Mouse (Mus musculus): ENCODE measurements around the gene Nell2.
"Not testable (repeated sequence)": the region's sequence is repeated elsewhere in the genome, so short reads cannot be mapped to it uniquely, and the experiment has no call there.

The Nell2 gene

GRCm38 (mm10) chr15:95527948-95528861 lies at the start of gene Nell2:
Nell2 (minus strand) TSS chr15:95528559.
- no peak for DNase-seq (ENCODE audit: extremely low read depth, low read depth, low spot score)

DNA sequence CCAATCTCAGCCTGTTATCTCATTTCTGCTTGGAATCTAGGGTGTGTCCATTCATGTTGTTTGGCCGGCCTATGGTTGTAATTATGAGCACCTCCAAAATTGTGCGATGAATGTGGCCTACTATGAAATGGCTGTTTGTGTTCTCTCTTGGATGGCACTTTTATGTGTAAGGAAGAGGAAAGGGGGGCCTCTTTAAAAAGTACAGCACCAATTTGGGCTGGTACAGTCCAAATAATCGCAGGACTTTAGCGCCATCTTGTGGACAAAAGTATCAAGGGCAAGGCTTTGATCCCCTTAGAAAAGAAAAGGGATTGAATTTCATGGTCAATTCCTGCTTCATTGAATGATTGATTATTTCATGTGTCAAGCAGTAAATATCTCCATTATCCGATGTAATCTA lies 46.3 kb upstream of the Nell2 start:
- DNase-seq (ENCODE audit: extremely low read depth, low read depth, low spot score): no peak

DNA sequence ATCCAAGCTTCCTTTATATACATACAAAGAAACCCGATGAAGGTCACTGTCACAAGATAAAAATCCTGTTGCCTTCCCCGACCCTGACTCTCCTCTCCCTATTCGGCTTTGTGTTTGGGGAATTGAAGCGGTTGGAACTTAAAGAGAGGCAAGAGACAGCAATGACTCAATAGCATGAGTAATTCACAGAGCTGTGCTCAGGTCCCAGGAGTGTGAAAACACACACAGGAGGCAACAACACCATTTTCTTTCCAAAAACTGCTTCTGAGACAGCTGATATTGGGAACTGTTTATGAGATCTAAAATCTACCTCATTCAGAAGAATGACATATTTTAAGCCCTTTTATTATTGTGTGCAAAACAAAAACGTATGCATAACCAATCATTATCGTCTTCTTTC lies 41.2 kb upstream of the Nell2 start:
- no peak for DNase-seq (ENCODE audit: extremely low read depth, low read depth, low spot score)

- no peak for DNase-seq (ENCODE audit: extremely low read depth, low read depth, low spot score)
Measured at GRCm38 (mm10) chr15:95565160-95565559, 36.8 kb upstream of the Nell2 start.

GRCm38 (mm10) chr15:95561303-95561702 lies 32.9 kb upstream of the Nell2 start:
- no peak for DNase-seq (ENCODE audit: extremely low read depth, low read depth, low spot score)

- no peak for DNase-seq (ENCODE audit: extremely low read depth, low read depth, low spot score)
Measured at GRCm38 (mm10) chr15:95550011-95550410, 21.7 kb upstream of the Nell2 start.

DNA sequence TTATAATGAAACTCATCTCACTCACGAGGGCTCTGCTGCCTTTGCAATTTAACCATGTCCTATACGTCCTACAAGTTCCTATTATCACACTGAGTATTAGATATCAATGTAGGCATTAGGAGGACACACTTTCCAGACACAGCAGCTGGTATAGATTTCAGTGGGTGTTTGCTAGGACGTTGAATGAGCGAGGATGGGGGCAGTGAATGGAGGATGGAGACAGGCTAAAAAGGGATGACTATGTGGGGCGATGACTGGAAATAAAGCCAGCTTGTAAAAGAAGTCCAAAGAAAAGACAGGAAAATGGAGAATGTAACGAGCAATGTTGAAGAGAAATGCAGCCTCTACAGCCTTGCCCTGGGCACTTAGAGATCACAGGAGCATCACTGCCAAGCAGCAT lies 14.3 kb upstream of the Nell2 start:
- DNase-seq (ENCODE audit: extremely low read depth, low read depth, low spot score): no peak

- DNase-seq (ENCODE audit: extremely low read depth, low read depth, low spot score): no peak
Measured at GRCm38 (mm10) chr15:95536724-95537123, 8.4 kb upstream of the Nell2 start.

DNA sequence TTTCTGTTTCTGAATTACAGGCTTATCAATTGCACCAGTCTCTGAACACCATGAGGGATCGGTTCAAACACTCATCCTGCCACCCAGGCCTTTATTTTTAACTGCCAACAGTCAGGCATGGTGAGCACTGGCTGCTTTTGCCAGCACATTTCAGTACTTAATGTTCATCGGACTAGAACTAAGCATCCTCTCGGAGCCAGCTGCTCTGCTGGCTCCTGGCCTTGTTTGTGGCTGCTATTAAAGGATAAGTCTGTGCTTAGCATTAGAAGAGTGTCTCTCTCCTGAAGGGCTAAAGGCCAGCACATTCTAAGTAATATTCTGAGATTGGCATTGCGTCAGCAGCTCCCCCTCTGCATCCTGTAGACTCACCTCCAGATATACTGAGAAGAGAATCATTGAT lies 7.9 kb upstream of the Nell2 start:
- no peak for DNase-seq (ENCODE audit: extremely low read depth, low read depth, low spot score)

DNA sequence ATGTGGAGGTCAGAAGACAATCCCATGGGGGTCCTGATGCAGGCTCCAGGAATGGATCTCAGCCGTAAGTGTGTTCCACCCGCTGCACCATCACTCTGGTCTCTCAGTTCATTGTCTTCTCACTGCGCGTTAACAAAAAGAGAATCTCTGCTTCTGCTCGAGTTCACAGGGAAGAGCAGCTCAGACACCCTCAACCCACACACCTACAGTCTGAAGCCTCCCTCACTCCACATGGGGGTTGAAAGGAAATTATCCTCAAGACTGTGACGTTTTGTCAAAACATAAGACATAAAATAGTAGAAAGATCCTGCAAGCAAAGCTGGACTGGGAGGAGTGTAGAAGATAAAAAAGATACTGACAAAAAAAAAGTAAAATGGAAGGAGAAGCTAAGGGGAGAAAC lies 6.3 kb upstream of the Nell2 start:
- no peak for DNase-seq (ENCODE audit: extremely low read depth, low read depth, low spot score)

DNA sequence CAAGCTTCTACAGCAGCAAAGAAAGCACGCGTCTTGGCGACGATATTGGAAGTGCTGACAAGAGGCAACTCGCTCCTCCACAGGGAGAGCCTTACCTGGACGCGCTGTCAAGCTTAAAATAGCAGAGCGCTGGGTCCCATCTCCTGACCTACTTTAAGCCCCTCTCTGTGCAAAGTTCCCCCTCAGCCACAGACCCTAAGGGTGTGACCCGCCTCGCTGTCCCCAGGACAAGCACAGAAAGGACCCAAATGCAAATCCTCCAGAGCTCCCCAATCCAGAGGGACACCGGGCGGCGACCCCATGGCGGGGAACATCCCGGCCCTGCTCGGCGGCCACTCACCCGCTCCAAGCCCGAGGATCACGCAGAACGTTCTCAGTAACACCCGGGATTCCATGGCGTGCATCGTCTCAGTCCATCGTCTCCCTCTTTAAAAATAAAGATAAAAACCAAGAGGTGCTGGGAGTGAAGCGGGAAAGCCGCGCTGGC lies 855 bp downstream of the Nell2 start:
- no peak for DNase-seq (ENCODE audit: extremely low read depth, low read depth, low spot score)

GRCm38 (mm10) chr15:95526626-95527411 lies 1.5 kb downstream of the Nell2 start:
- no peak for DNase-seq (ENCODE audit: extremely low read depth, low read depth, low spot score)

GRCm38 (mm10) chr15:95525997-95526396 lies 2.4 kb downstream of the Nell2 start:
- no peak for DNase-seq (ENCODE audit: extremely low read depth, low read depth, low spot score)

DNA sequence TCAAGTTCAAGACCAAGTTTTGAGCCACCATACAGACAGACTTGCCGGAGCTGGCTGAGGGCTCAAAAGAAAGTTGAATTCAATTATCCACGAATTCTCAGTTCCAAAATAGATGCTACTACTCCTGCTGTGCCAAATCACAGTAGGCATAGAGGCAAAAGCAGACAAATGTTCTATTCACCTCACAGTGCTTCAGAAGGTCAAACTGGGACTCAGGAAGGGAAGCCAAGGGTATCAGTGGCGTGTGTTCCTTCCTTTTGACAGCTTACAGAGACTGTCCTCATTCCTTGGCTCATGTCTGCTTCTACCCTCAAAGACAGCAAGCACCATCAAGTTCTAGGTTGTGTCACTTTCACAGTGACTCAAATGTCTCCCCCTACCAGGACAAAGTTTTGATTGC lies 10.2 kb downstream of the Nell2 start:
- no peak for DNase-seq (ENCODE audit: extremely low read depth, low read depth, low spot score)

GRCm38 (mm10) chr15:95513306-95513705 lies 15.1 kb downstream of the Nell2 start:
- not testable (repeated sequence) for DNase-seq (ENCODE audit: extremely low read depth, low read depth, low spot score)

- DNase-seq (ENCODE audit: extremely low read depth, low read depth, low spot score): no peak
Measured at GRCm38 (mm10) chr15:95495666-95496065, 32.7 kb downstream of the Nell2 start.

GRCm38 (mm10) chr15:95495193-95495592 lies 33.2 kb downstream of the Nell2 start:
- DNase-seq (ENCODE audit: extremely low read depth, low read depth, low spot score): no peak

DNA sequence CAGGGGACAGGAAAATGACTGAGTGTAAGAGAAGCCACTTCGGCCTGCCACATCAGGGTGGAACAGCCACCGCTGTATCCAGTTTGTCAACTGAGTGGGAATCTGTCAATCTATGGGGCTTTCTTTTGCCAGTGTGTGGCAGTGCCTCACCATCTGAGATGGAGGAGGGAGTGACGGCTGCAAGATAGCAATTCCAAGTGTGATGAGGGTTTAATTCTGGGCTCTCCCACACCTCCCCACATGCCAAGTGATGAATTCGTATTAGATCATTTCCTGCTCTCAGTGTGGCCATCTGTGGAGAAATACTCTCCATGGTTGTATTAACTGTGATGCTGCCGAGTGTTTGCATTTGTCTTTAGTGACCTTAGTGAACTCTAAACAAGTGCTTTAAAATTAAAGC lies 36.2 kb downstream of the Nell2 start:
- DNase-seq (ENCODE audit: extremely low read depth, low read depth, low spot score): no peak

- no peak for DNase-seq (ENCODE audit: extremely low read depth, low read depth, low spot score)
Measured at GRCm38 (mm10) chr15:95489174-95489573, 39.2 kb downstream of the Nell2 start.

GRCm38 (mm10) chr15:95487961-95488360 lies 40.4 kb downstream of the Nell2 start:
- DNase-seq (ENCODE audit: extremely low read depth, low read depth, low spot score): no peak

- no peak for DNase-seq (ENCODE audit: extremely low read depth, low read depth, low spot score)
Measured at GRCm38 (mm10) chr15:95482002-95482401, 46.4 kb downstream of the Nell2 start.

GRCm38 (mm10) chr15:95481585-95481984 lies 46.8 kb downstream of the Nell2 start:
- DNase-seq (ENCODE audit: extremely low read depth, low read depth, low spot score): no peak
